Mouse (Mus musculus) liver, embryonic 13.5 days (tissue): ENCODE results near the gene Exoc4. TPM values are rescaled to one million over a fixed set of nuclear protein-coding genes. Genes with fewer than 3 reads are reported as not detected.

Experiments used
- ATAC-seq: fragments of 200-750 bp; cut with Nextera tagmentation; 2 replicates; pipeline ENCODE4 v1.8.0; 2017; ENCODE audit warnings: low read depth, mild to moderate bottlenecking, moderate number of reproducible peaks, moderate library complexity
- DNase-seq: peaks from one replicate; pipeline ENCODE4 v3.0.0; 2022
- H3K27ac ChIP-seq: fragments of 300-500 bp; sonication (generic); 2 replicates; pipeline ENCODE4 v1.5.1; 2015; ENCODE audit warnings: moderate library complexity, mild to moderate bottlenecking, inconsistent platforms
- H3K27me3 ChIP-seq: fragments of 300-500 bp; sonication (generic); 2 replicates; pipeline ENCODE4 v1.6.1; 2015; ENCODE audit warnings: mild to moderate bottlenecking, inconsistent platforms
- H3K36me3 ChIP-seq: fragments of 300-500 bp; sonication (generic); 2 replicates; pipeline ENCODE4 v1.6.1; 2015; ENCODE audit warnings: mild to moderate bottlenecking, inconsistent platforms
- H3K4me1 ChIP-seq: fragments of 300-500 bp; sonication (generic); replicated peaks from 2 replicates; pipeline ENCODE4 v1.6.1; 2015; ENCODE audit warnings: inconsistent platforms
- H3K4me2 ChIP-seq: fragments of 300-500 bp; sonication (generic); 2 replicates; pipeline ENCODE4 v1.6.1; 2015; ENCODE audit warnings: inconsistent platforms, mild to moderate bottlenecking, moderate library complexity
- H3K4me3 ChIP-seq: fragments of 300-500 bp; sonication (generic); replicated peaks from 2 replicates; pipeline ENCODE4 v1.5.1; 2015; ENCODE audit warnings: mild to moderate bottlenecking, inconsistent platforms
- H3K9ac ChIP-seq: fragments of 300-500 bp; sonication (generic); 2 replicates; pipeline ENCODE4 v1.6.1; 2015; ENCODE audit warnings: mild to moderate bottlenecking, inconsistent platforms
- H3K9me3 ChIP-seq: fragments of 300-500 bp; sonication (generic); replicated peaks from 2 replicates; pipeline ENCODE4 v1.6.1; 2016; ENCODE audit warnings: inconsistent platforms
- WGBS: fragments of 180-500 bp; shearing (Covaris S2); methylation state at CpG from one replicate; pipeline ENCODE4 v1.1.7; 2015; ENCODE audit not compliant: insufficient replicate concordance; 5-methylcytosine and 5-hydroxymethylcytosine counted together
- polyA plus RNA-seq: library from polyadenylated mRNA; unstranded; fragments of >200 nt; fragmentation: Nextera tagmentation; extraction: Ambion mirVana; gene quantifications from 2 replicates; pipeline ENCODE4 v1.2.1, GENCODE M21; 2015

Exoc4 gene
- polyA plus RNA-seq, 1 experiment from 2014 or later: 11.0 TPM

DNA sequence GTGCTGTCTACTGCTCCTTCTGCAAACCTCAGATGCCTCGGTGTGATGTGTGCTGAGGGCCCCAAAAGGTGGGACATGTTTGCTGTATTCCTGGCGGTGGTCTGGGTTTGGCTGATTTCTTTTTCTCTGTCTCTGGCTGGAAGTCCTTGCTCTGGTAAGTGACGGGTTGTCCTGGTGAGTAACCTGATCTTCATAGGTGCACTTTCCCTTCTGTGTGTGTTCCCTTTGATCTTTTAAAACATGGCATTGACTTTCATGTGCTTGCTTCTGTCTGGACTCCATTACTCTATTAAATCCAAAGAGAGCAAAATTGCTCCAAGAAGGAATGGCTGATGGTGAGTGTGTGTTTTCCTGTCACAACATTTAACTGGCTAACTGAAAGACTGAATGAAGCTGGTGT is 12.7 kb downstream of the Exoc4 start:
- Histone ChIP-seq H3K27me3 (no peaks in the 10 kb centered on the region), H3K9ac (no peak overlapping the region), H3K27ac (no peak overlapping the region), H3K4me3 (no peak overlapping the region), H3K9me3 (no peaks in the 10 kb centered on the region), H3K4me1 (peaks cover 29% of the 10 kb centered on the region), H3K4me2 (no peak overlapping the region), H3K36me3 (peaks cover 19% of the 10 kb centered on the region)
- DNase-seq: no peak
- 70% methylated on average over 3 of the region's 3 CpGs for WGBS
- no peak for ATAC-seq

- H3K9me3 ChIP-seq: no peaks in the 10 kb centered on the region
- WGBS: 78% methylated on average over 5 of the region's 5 CpGs
- DNase-seq (no peak), ATAC-seq (no peak)
- H3K4me2 ChIP-seq: no peak overlapping the region
- H3K36me3 ChIP-seq: peaks cover 33% of the 10 kb centered on the region
- H3K27ac ChIP-seq: no peak overlapping the region
- H3K4me1 ChIP-seq: peaks cover 22% of the 10 kb centered on the region
- no peak overlapping the region for H3K4me3 ChIP-seq
- no peaks in the 10 kb centered on the region for H3K27me3 ChIP-seq
- H3K9ac ChIP-seq: no peak overlapping the region
Measured at GRCm38 (mm10) chr6:33263950-33264349, 15.1 kb downstream of the Exoc4 start.

GRCm38 (mm10) chr6:33264388-33264787 is 15.5 kb downstream of the Exoc4 start:
- H3K4me3 ChIP-seq: no peak overlapping the region
- no peaks in the 10 kb centered on the region for H3K27me3 ChIP-seq
- WGBS: 89% methylated on average over 2 of the region's 2 CpGs
- H3K4me2 ChIP-seq: no peak overlapping the region
- H3K4me1 ChIP-seq: peaks cover 22% of the 10 kb centered on the region
- H3K9me3 ChIP-seq: no peaks in the 10 kb centered on the region
- DNase-seq (no peak), ATAC-seq (no peak)
- H3K9ac ChIP-seq: no peak overlapping the region
- H3K36me3 ChIP-seq: peaks cover 34% of the 10 kb centered on the region
- H3K27ac ChIP-seq: no peak overlapping the region

DNA sequence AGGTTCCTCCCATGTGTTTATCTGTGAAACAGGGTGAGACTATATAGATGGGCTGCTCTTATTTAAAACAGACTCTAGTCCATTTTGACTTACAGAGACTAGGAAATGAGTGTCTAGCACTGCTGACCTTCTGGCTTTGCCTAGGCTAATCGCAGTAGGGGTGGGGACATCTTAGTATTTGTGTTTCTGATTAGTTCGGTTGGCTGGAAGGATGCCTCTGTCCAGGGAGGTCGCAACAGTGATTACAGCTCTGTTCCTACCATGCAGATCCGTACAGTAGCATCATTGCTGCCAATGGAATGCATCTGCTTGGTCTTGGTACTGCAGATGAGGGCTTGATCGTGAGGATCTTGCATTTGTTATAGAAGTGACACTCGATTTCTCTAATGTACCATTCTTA is 18.7 kb downstream of the Exoc4 start:
- H3K4me3 ChIP-seq: no peak overlapping the region
- H3K9me3 ChIP-seq: no peaks in the 10 kb centered on the region
- H3K27ac ChIP-seq: no peak overlapping the region
- no peak overlapping the region for H3K9ac ChIP-seq
- peaks cover 13% of the 10 kb centered on the region for H3K4me1 ChIP-seq
- WGBS: 78% methylated on average over 6 of the region's 6 CpGs
- no peak for DNase-seq
- H3K4me2 ChIP-seq: no peak overlapping the region
- peaks cover 31% of the 10 kb centered on the region for H3K36me3 ChIP-seq
- H3K27me3 ChIP-seq: no peaks in the 10 kb centered on the region
- no peak for ATAC-seq

- H3K27me3 ChIP-seq: no peaks in the 10 kb centered on the region
- no peak for DNase-seq
- no peaks in the 10 kb centered on the region for H3K36me3 ChIP-seq
- WGBS: 73% methylated on average over 3 of the region's 3 CpGs
- no peak overlapping the region for H3K27ac ChIP-seq
- peaks cover 6% of the 10 kb centered on the region for H3K4me1 ChIP-seq
- H3K4me3 ChIP-seq: no peak overlapping the region
- ATAC-seq: no peak
- no peak overlapping the region for H3K9ac ChIP-seq
- H3K9me3 ChIP-seq: no peaks in the 10 kb centered on the region
- H3K4me2 ChIP-seq: no peak overlapping the region
Measured at GRCm38 (mm10) chr6:33283523-33283922, 34.6 kb downstream of the Exoc4 start.

DNA sequence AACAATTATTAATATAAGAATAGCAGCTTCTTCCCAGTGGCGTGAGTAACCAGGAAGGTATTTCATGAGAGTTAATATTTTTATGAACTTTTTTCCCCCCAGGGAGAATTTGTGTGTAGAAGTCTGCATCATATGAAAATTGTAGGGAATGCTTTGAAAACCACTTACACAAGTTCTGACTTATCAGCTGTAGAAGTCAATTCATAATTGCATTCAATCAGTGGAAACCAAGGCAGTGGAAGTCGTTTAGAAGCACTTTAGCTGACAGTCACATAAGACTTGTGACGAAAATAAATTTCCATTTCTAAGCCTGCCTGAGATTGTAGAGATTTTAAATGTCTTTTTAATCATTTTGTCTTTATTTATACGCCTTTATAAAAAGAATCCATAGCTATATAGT is 35.1 kb downstream of the Exoc4 start:
- Histone ChIP-seq H3K27ac (no peak overlapping the region), H3K36me3 (no peaks in the 10 kb centered on the region), H3K9ac (no peak overlapping the region), H3K4me1 (peaks cover 6% of the 10 kb centered on the region), H3K27me3 (no peaks in the 10 kb centered on the region), H3K4me2 (no peak overlapping the region), H3K4me3 (no peak overlapping the region), H3K9me3 (no peaks in the 10 kb centered on the region)
- no peak for DNase-seq
- no peak for ATAC-seq
- 71% methylated on average over 4 of the region's 4 CpGs for WGBS

DNA sequence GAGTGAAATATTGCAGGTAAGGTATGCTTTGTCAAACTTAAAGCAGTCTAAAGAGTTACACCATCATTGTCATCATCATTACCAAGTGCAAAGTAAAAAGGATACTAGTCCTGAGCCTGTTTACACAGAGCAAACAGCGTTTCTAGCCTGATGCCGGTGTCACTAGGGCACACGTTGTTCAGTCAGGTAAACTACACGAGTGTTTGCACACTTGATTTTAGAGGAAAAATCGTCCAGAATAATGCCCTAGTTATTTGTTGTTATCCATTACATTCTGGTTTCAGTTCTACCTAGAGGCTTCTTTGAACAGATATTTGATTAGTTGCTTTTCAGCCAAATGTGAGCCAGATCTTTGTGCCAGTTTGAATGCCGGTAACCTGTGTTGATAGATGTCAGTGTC is 37.5 kb downstream of the Exoc4 start:
- no peak overlapping the region for H3K4me2 ChIP-seq
- H3K27ac ChIP-seq: no peak overlapping the region
- no peak for ATAC-seq
- H3K4me3 ChIP-seq: no peak overlapping the region
- peaks cover 6% of the 10 kb centered on the region for H3K4me1 ChIP-seq
- WGBS: 68% methylated on average over 6 of the region's 6 CpGs
- H3K27me3 ChIP-seq: no peaks in the 10 kb centered on the region
- H3K36me3 ChIP-seq: no peaks in the 10 kb centered on the region
- H3K9ac ChIP-seq: no peak overlapping the region
- DNase-seq: no peak
- no peaks in the 10 kb centered on the region for H3K9me3 ChIP-seq

DNA sequence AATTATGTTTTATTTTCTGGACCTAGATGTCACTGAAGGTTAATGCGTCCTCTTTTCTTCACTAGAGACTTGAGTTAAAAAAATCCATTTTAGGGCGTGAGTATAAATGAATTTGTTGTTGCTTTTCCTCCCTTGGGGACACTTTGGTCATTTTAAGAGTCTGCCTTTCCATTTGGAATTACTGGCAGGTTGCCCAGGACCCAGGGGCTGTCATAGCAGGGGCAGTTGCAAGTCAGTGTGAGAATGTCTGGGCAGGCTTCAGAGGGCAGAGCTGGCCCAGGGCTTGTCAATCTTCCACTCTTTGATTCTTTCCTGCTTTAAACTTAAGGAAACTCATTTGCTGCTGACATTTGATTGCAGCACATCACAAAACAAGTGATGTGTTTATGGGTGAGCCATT is 45.7 kb downstream of the Exoc4 start:
- DNase-seq (no peak), ATAC-seq (no peak)
- Histone ChIP-seq H3K4me2 (no peak overlapping the region), H3K4me1 (peaks cover 20% of the 10 kb centered on the region), H3K9ac (no peak overlapping the region), H3K4me3 (no peak overlapping the region), H3K9me3 (no peaks in the 10 kb centered on the region), H3K27me3 (no peaks in the 10 kb centered on the region), H3K36me3 (no peaks in the 10 kb centered on the region), H3K27ac (no peak overlapping the region)
- WGBS: 86% methylated on average over 2 of the region's 2 CpGs

DNA sequence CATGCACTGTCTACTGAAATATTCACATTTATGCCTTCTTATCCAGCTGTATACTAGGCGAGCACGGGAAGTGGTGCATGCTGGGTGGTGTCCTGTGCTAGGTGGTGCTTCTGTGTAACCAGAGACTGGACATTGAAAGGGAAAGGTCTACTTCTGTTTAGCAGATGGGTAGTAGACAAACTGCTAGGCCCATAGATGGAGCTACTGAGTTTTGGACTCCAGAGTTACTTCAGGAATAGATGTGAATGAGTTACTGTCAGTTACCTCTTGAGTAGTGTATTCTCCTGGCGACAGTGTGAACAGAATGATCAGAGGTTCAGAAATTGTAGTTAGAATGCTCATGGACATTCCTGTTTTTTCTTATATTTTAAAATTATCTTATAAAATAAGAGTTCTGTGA is 48.7 kb downstream of the Exoc4 start:
- no peak overlapping the region for H3K9ac ChIP-seq
- no peaks in the 10 kb centered on the region for H3K36me3 ChIP-seq
- DNase-seq: no peak
- no peak overlapping the region for H3K4me2 ChIP-seq
- no peak overlapping the region for H3K4me3 ChIP-seq
- no peak overlapping the region for H3K27ac ChIP-seq
- 66% methylated on average over 3 of the region's 3 CpGs for WGBS
- no peaks in the 10 kb centered on the region for H3K27me3 ChIP-seq
- no peak for ATAC-seq
- H3K9me3 ChIP-seq: no peaks in the 10 kb centered on the region
- peaks cover 21% of the 10 kb centered on the region for H3K4me1 ChIP-seq

GRCm38 (mm10) chr6:33298768-33299167 is 49.9 kb downstream of the Exoc4 start:
- peak; percentile 71 for ATAC-seq
- 19% methylated on average over 1 of the region's 1 CpGs for WGBS
- DNase-seq: no peak
- Histone ChIP-seq H3K4me2 (no peak overlapping the region), H3K9ac (no peak overlapping the region), H3K4me1 (peaks cover 21% of the 10 kb centered on the region), H3K9me3 (no peaks in the 10 kb centered on the region), H3K4me3 (no peak overlapping the region), H3K27me3 (no peaks in the 10 kb centered on the region), H3K27ac (no peak overlapping the region), H3K36me3 (0 out of 2 replicates have a peak, but pooled peaks cover 3% of the 10 kb centered on the region)

DNA sequence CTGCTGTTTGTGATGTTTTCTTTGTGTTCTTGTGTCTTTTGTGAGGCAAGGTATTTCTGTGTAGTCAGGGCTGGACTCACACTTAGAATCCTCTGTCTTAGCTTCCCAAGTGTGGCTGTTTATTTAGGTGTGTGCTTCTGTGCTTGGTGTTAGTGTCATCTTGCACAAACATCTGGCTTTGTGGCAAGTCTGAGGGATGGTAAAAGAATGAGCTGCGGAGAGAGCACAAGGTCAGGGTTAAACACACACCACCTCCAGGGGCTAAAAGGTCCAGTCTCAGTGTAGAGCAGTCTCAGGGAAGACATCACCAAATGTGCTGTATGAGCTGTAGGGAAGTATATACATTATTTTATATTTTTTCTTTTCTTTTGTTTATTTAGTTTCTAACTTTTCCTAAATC is 57.1 kb downstream of the Exoc4 start:
- Histone ChIP-seq H3K27ac (no peak overlapping the region), H3K4me2 (no peak overlapping the region), H3K36me3 (peaks cover 8% of the 10 kb centered on the region; the same call in 1 of the 2 replicates), H3K27me3 (no peaks in the 10 kb centered on the region), H3K4me1 (no peaks in the 10 kb centered on the region), H3K4me3 (no peak overlapping the region), H3K9me3 (no peaks in the 10 kb centered on the region), H3K9ac (no peak overlapping the region)
- 71% methylated on average over 1 of the region's 1 CpGs for WGBS
- no peak for DNase-seq
- no peak for ATAC-seq

- H3K9ac ChIP-seq: no peak overlapping the region
- H3K4me3 ChIP-seq: no peak overlapping the region
Measured at GRCm38 (mm10) chr6:33308646-33309045, 59.8 kb downstream of the Exoc4 start.

More at GRCm38 (mm10) chr6:33308646-33309045, 59.8 kb downstream of the Exoc4 start:
- Histone ChIP-seq H3K27me3 (no peaks in the 10 kb centered on the region), H3K9me3 (no peaks in the 10 kb centered on the region), H3K4me2 (no peak overlapping the region), H3K27ac (no peak overlapping the region), H3K36me3 (peaks cover 4% of the 10 kb centered on the region; the same call in 1 of the 2 replicates), H3K4me1 (no peaks in the 10 kb centered on the region)
- ATAC-seq (no peak), DNase-seq (no peak)
- WGBS: 72% methylated on average over 2 of the region's 2 CpGs
